Mouse (Mus musculus): ENCODE measurements at regions not wholly inside any gene's neighbourhood (a gene's known extent, or its start where the extent isn't known, plus 50 kb on each side); places are given as distances from the start of the nearest gene placed in this dataset.
A peak's percentile ranks its signal among the peaks of the same experiment; 100 is the strongest.

- no peak for DNase-seq
Observed at GRCm38 (mm10) chr3:34377329-34377728, 272.9 kb upstream of the Sox2 start.

- no peak for DNase-seq
Observed at GRCm38 (mm10) chr3:34371418-34371817, 278.8 kb upstream of the Sox2 start.

GRCm38 (mm10) chr3:34338100-34338499, 257.0 kb upstream of the Dnajc19 start:
- DNase-seq = no peak

GRCm38 (mm10) chr3:34333555-34333954, 252.4 kb upstream of the Dnajc19 start:
- DNase-seq = no peak

GRCm38 (mm10) chr3:34331889-34332276, 250.8 kb upstream of the Dnajc19 start:
- DNase-seq = no peak

GRCm38 (mm10) chr3:34330970-34331888, 250.1 kb upstream of the Dnajc19 start:
- no peak for DNase-seq

- DNase-seq = peak; percentile 53
Observed at GRCm38 (mm10) chr3:34328865-34329264, 247.7 kb upstream of the Dnajc19 start.

- no peak for DNase-seq
Observed at GRCm38 (mm10) chr3:34325669-34326068, 244.5 kb upstream of the Dnajc19 start.

- DNase-seq = no peak
Observed at GRCm38 (mm10) chr3:34322527-34323210, 241.5 kb upstream of the Dnajc19 start.

GRCm38 (mm10) chr3:34314798-34315197, 233.7 kb upstream of the Dnajc19 start:
- no peak for DNase-seq

- no peak for DNase-seq
Observed at GRCm38 (mm10) chr3:34314393-34314792, 233.3 kb upstream of the Dnajc19 start.

- no peak for DNase-seq
Observed at GRCm38 (mm10) chr3:34311944-34312343, 230.8 kb upstream of the Dnajc19 start.

- no peak for DNase-seq
Observed at GRCm38 (mm10) chr3:34299637-34300036, 218.5 kb upstream of the Dnajc19 start.

- DNase-seq = no peak
Observed at GRCm38 (mm10) chr3:34287836-34288235, 206.7 kb upstream of the Dnajc19 start.

GRCm38 (mm10) chr3:34270154-34270553, 189.0 kb upstream of the Dnajc19 start:
- DNase-seq = no peak

- DNase-seq = no peak
Observed at GRCm38 (mm10) chr3:34266462-34266861, 185.3 kb upstream of the Dnajc19 start.

- no peak for DNase-seq
Observed at GRCm38 (mm10) chr3:34264811-34265210, 183.7 kb upstream of the Dnajc19 start.

- no peak for DNase-seq
Observed at GRCm38 (mm10) chr3:34252730-34253337, 171.7 kb upstream of the Dnajc19 start.

- no peak for DNase-seq
Observed at GRCm38 (mm10) chr3:34242126-34242525, 161.0 kb upstream of the Dnajc19 start.

GRCm38 (mm10) chr3:34239978-34240377, 158.9 kb upstream of the Dnajc19 start:
- peak; percentile 36 for DNase-seq

- no peak for DNase-seq
Observed at GRCm38 (mm10) chr3:34234391-34234790, 153.3 kb upstream of the Dnajc19 start.

GRCm38 (mm10) chr3:34232329-34233250, 151.5 kb upstream of the Dnajc19 start:
- DNase-seq = peak; percentile 32

All from right cerebral cortex, adult 18-20 months (tissue).